Comparison of ENCODE assay signal across 23 mouse cellular contexts in the genomic region with DNA sequence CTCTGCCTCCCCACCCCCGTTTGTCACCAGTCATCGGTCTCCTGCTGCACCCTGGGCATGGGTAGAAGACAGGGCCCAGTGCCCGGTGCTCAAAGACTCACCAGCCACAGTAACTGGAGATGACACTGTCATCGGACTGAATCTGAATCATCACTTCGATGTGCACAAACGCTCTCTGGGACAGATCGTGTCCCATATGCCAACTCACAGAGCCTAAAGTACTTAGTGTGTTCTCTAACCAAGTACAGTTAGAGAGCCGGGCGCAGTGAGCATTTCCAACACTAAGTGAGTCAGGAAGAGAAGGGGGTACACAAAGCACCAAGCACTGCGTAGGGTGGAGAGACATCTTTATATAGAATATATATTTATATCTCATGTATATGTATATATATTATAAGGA. TPM values are rescaled to one million over a fixed set of nuclear protein-coding genes. Genes with fewer than 3 reads are reported as not detected.
"Had no signal": no experiment of that assay in that cellular context is flagged by ENCODE, and none has a peak within 500 bp of the region (broad histone marks: within the 10 kb centered on the region; RNA-seq: fewer than 3 reads in every experiment).

No protein-coding gene starts in this region.

- H3K27ac ChIP-seq: limb, embryonic 12.5 days; limb, embryonic 15.5 days; liver, embryonic 14.5 days; macrophage; midbrain, embryonic 12.5 days; midbrain, embryonic 15.5 days; neural tube, embryonic 12.5 days; neural tube, embryonic 15.5 days; stomach, embryonic 15.5 days had no signal

- DNase-seq: kidney, adult 18-20 months; kidney, adult 9 months; kidney, postnatal 14 days; kidney, postnatal 4 days; left cerebral cortex, postnatal 4 days; liver, postnatal 0 days; lung, embryonic 14.5 days; spleen, adult 18-20 months; thymus, adult 2 months; thymus, postnatal 14 days; thymus, postnatal 4 days had no signal

- H3K4me3 ChIP-seq: limb, embryonic 12.5 days; limb, embryonic 15.5 days; midbrain, embryonic 12.5 days; midbrain, embryonic 15.5 days; neural tube, embryonic 12.5 days; neural tube, embryonic 15.5 days; stomach, embryonic 15.5 days had no signal

RNA-seq across cellular contexts. Expression of a gene that starts 2.1 kb away (rescaled TPM):
- total RNA-seq: layer of hippocampus, postnatal 10 days; left cerebral cortex, postnatal 14 days; megakaryocyte, adult 5-6 weeks had no signal
